Mouse (Mus musculus): Measurements from ENCODE around the gene H2al1j. TPM values are rescaled to one million over a fixed set of nuclear protein-coding genes. Genes with fewer than 3 reads are reported as not detected.

H2al1j gene
- polyA plus RNA-seq (2017; shearing (Covaris generic)): not detected

GRCm38 (mm10) chrX:11327522-11327921 is at the start of gene H2al1j:
H2al1j (plus strand) TSS chrX:11327822.

GRCm38 (mm10) chrX:11298957-11299356 is 28.7 kb upstream of the H2al1j start, which contains the start of gene H2al1a:
H2al1a (plus strand) TSS chrX:11299257.

GRCm38 (mm10) chrX:11302132-11302531 is 25.5 kb upstream of the H2al1j start, which contains the start of gene H2al1b:
H2al1b (plus strand) TSS chrX:11302432.

GRCm38 (mm10) chrX:11305355-11305754 is 22.3 kb upstream of the H2al1j start, which contains the start of gene H2al1c:
H2al1c (plus strand) TSS chrX:11305655.

GRCm38 (mm10) chrX:11308524-11308923 is 19.1 kb upstream of the H2al1j start, which contains the start of gene H2al1d:
H2al1d (plus strand) TSS chrX:11308824.

GRCm38 (mm10) chrX:11311634-11312033 is 16.0 kb upstream of the H2al1j start, which contains the start of gene H2al1e:
H2al1e (plus strand) TSS chrX:11311934.

GRCm38 (mm10) chrX:11314858-11315257 is 12.8 kb upstream of the H2al1j start, which contains the start of gene H2al1f:
H2al1f (plus strand) TSS chrX:11315158.

GRCm38 (mm10) chrX:11317956-11318355 is 9.7 kb upstream of the H2al1j start, which contains the start of gene H2al1g:
H2al1g (plus strand) TSS chrX:11318256.

GRCm38 (mm10) chrX:11321192-11321591 is 6.4 kb upstream of the H2al1j start, which contains the start of gene H2al1h:
H2al1h (plus strand) TSS chrX:11321492.

GRCm38 (mm10) chrX:11324359-11324758 is 3.3 kb upstream of the H2al1j start, which contains the start of gene H2al1i:
H2al1i (plus strand) TSS chrX:11324659.

Other genes starting within 250 kb of the H2al1j start
- not detected for gene H2al1a, start 28.6 kb upstream of the H2al1j start, polyA plus RNA-seq (2017; shearing (Covaris generic))
- not detected for gene H2al1b, start 25.4 kb upstream of the H2al1j start, polyA plus RNA-seq (2017; shearing (Covaris generic))
- gene H2al1c, start 22.2 kb upstream of the H2al1j start, polyA plus RNA-seq (2017; shearing (Covaris generic)): not detected
- not detected for gene H2al1d, start 19.0 kb upstream of the H2al1j start, polyA plus RNA-seq (2017; shearing (Covaris generic))
- gene H2al1e, start 15.9 kb upstream of the H2al1j start, polyA plus RNA-seq (2017; shearing (Covaris generic)): not detected
- gene H2al1f, start 12.7 kb upstream of the H2al1j start, polyA plus RNA-seq (2017; shearing (Covaris generic)): not detected
- gene H2al1g, start 9.6 kb upstream of the H2al1j start, polyA plus RNA-seq (2017; shearing (Covaris generic)): not detected
- not detected for gene H2al1h, start 6.3 kb upstream of the H2al1j start, polyA plus RNA-seq (2017; shearing (Covaris generic))
- not detected for gene H2al1i, start 3.2 kb upstream of the H2al1j start, polyA plus RNA-seq (2017; shearing (Covaris generic))